Mouse (Mus musculus) cerebral cortex, adult 2 months (tissue): ENCODE measurements around the gene Prdm16.

ENCODE experiments used
- WGBS: fragments of 180-500 bp; shearing (Covaris S2); methylation state at CpG from one replicate; pipeline ENCODE4 v1.1.7; 2018; 5-methylcytosine and 5-hydroxymethylcytosine counted together

The Prdm16 gene

GRCm38 (mm10) chr4:154273000-154273399 lies 363.7 kb downstream of the Prdm16 start:
- WGBS, result 52% methylated on average over 3 of the region's 3 CpGs

GRCm38 (mm10) chr4:154269520-154269919 lies 367.2 kb downstream of the Prdm16 start:
- WGBS, result 77% methylated on average over 10 of the region's 10 CpGs

- WGBS, result 78% methylated on average over 6 of the region's 6 CpGs
These were observed 369.2 kb downstream of the Prdm16 start for GRCm38 (mm10) chr4:154267511-154267910.
